Comparison of ENCODE assay signal across 12 mouse cellular contexts in genomic region chr1:153071563-153071962, GRCm38 (mm10).
A peak's percentile ranks its signal among the peaks of the same experiment; 100 is the strongest.
DNase-seq lines count a peak whose midpoint lies in the region; ATAC-seq and TF ChIP-seq lines count a peak whose summit lies in the region.
"Had no signal": no experiment of that assay in that cellular context is flagged by ENCODE, and none has a peak within 500 bp of the region (broad histone marks: within the 10 kb centered on the region; RNA-seq: fewer than 3 reads in every experiment).

No protein-coding gene starts in this region.

- DNase-seq in embryo, embryonic 11 days, result peak; percentile 62
- DNase-seq in embryo, embryonic 9.5 days (ENCODE audit: extremely low spot score), result no peak
- peak; percentile 59 for DNase-seq in limb, embryonic 14.5 days (ENCODE audit: low spot score)
- DNase-seq in right cerebral cortex, postnatal 14 days, result no peak
- DNase-seq in thymus, postnatal 4 days, result no peak
- no peak for DNase-seq in adrenal gland, adult 8-10 months
- DNase-seq: cerebellum, adult 9-11 months; gastrocnemius, adult 2 months; retina, postnatal 1 day had no signal

- peak overlapping the region; percentile 65 for H3K4me2 ChIP-seq in heart, embryonic 12.5 days
- H3K4me2 ChIP-seq in limb, embryonic 14.5 days (replicated peaks; ENCODE audit: low read depth, low read length, severe bottlenecking), result peak overlapping the region; percentile 36

- peaks cover 4% of the 10 kb centered on the region for H3K36me3 ChIP-seq in E14TG2a.4 (ENCODE audit: insufficient read depth, low read length)
- H3K36me3 ChIP-seq in heart, embryonic 12.5 days, result no peaks in the 10 kb centered on the region
- H3K36me3 ChIP-seq in limb, embryonic 14.5 days (ENCODE audit: control insufficient read depth, insufficient read depth, low read length), result no peaks in the 10 kb centered on the region

- no peak for TF ChIP-seq POLR2A in limb, embryonic 14.5 days (IDR thresholded peaks at IDR 0.05; ENCODE audit: borderline replicate concordance, extremely low read depth, insufficient read depth, insufficient read length)

- 0 out of 2 replicates have a peak, but pooled peaks have one; percentile 22 for ATAC-seq in heart, embryonic 12.5 days (ENCODE audit: insufficient number of reproducible peaks, low FRiP score)
- ATAC-seq in limb, embryonic 14.5 days (ENCODE audit: low FRiP score, low read depth), result peak; percentile 83
- ATAC-seq: activated CD4-positive, CD25-positive, alpha-beta regulatory T cell, adult 4 months had no signal

- no peak overlapping the region for H3K9ac ChIP-seq in heart, embryonic 12.5 days
- H3K9ac ChIP-seq in limb, embryonic 14.5 days (ENCODE audit: low read depth, low read length, severe bottlenecking), result no peak overlapping the region

- WGBS in heart, embryonic 12.5 days, result 27% methylated on average over 16 of the region's 16 CpGs
- 21% methylated on average over 16 of the region's 16 CpGs for WGBS in limb, embryonic 14.5 days

- no peak for TF ChIP-seq CTCF in E14TG2a.4 (conservative IDR thresholded peaks at IDR 0.05; ENCODE audit: low read length)

- H3K27me3 ChIP-seq in E14TG2a.4 (ENCODE audit: insufficient read depth, low read length), result peaks cover 9% of the 10 kb centered on the region; the same call in 1 of the 2 replicates
- peaks cover 34% of the 10 kb centered on the region for H3K27me3 ChIP-seq in heart, embryonic 12.5 days (replicated peaks)
- peaks cover 18% of the 10 kb centered on the region for H3K27me3 ChIP-seq in limb, embryonic 14.5 days (ENCODE audit: control insufficient read depth, insufficient read depth, low read length)

- H3K4me1 ChIP-seq in E14TG2a.4 (replicated peaks; ENCODE audit: low read depth, low read length), result peaks cover 36% of the 10 kb centered on the region
- H3K4me1 ChIP-seq in heart, embryonic 12.5 days (replicated peaks), result 0 out of 2 replicates have a peak, but pooled peaks cover 3% of the 10 kb centered on the region
- peaks cover 10% of the 10 kb centered on the region for H3K4me1 ChIP-seq in limb, embryonic 14.5 days (ENCODE audit: control insufficient read depth, insufficient read depth, low read length)

- H3K4me3 ChIP-seq in E14TG2a.4 (replicated peaks; ENCODE audit: low read length), result peak overlapping the region; percentile 63
- peak overlapping the region; percentile 33 for H3K4me3 ChIP-seq in heart, embryonic 12.5 days
- no peak overlapping the region; the same call in 1 of the 2 replicates for H3K4me3 ChIP-seq in limb, embryonic 14.5 days (replicated peaks; ENCODE audit: low read length)
- H3K4me3 ChIP-seq: gastrocnemius, adult 2 months had no signal

- no peak overlapping the region for H3K27ac ChIP-seq in heart, embryonic 12.5 days (ENCODE audit: poor library complexity, severe bottlenecking)
- H3K27ac ChIP-seq in limb, embryonic 14.5 days (replicated peaks; ENCODE audit: low read depth, low read length), result no peak overlapping the region
- H3K27ac ChIP-seq: gastrocnemius, adult 2 months had no signal

- H3K9me3 ChIP-seq in E14TG2a.4 (ENCODE audit: low read length), result peaks cover 5% of the 10 kb centered on the region
- H3K9me3 ChIP-seq in heart, embryonic 12.5 days (replicated peaks), result no peaks in the 10 kb centered on the region
- no peaks in the 10 kb centered on the region for H3K9me3 ChIP-seq in limb, embryonic 14.5 days (ENCODE audit: control insufficient read depth, low read length)

Comparison
In these comparisons a context has a peak if more than half of its experiments do, and no peak if none do; other contexts are left out.
1. DNase-seq: peak in embryo, embryonic 11 days (single experiment) and limb, embryonic 14.5 days (single experiment); none in embryo, embryonic 9.5 days (single experiment), right cerebral cortex, postnatal 14 days (single experiment), thymus, postnatal 4 days (single experiment) and adrenal gland, adult 8-10 months (single experiment).